Mouse (Mus musculus): Measurements from ENCODE around the gene Gga3.

DNA sequence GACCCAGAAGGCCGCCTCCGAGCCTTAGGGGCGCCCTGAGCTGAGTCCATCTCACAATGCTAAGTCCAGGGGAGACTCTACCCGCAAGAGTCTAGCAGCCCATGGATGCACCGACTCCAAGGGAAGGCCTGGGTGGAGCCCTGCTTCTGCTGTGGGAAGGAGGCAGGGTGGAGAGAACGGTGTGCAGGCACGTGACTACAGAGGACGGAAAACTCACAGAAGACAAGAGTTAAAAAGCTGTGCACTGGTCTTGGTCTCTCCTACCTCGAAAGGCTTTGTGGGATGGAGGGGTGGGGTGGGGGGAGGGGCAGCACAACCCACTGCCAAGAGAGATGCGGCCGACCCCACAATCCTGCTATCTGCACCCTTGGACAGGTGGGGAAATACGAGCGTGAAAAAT is 40.5 kb upstream of the Gga3 start:
- TF ChIP-seq CTCF (IDR thresholded peaks at IDR 0.05; ENCODE audit: extremely low read depth, insufficient read depth, insufficient read length, insufficient replicate concordance) = no peak
- no peak for TF ChIP-seq POLR2A (IDR thresholded peaks at IDR 0.05; ENCODE audit: low read depth, low read length)
